10 mouse cellular contexts compared by ENCODE assay signal in genomic region chr1:153922571-153923021, GRCm38 (mm10). TPM values are rescaled to one million over a fixed set of nuclear protein-coding genes. Genes with fewer than 3 reads are reported as not detected.
A peak's percentile ranks its signal among the peaks of the same experiment; 100 is the strongest.
DNase-seq lines count a peak whose midpoint lies in the region; ATAC-seq lines count a peak whose summit lies in the region.
"Had no signal": no experiment of that assay in that cellular context is flagged by ENCODE, and none has a peak within 500 bp of the region (broad histone marks: within the 10 kb centered on the region; RNA-seq: fewer than 3 reads in every experiment).

No protein-coding gene starts in this region.

- no peak for ATAC-seq in erythroid progenitor cell, adult 5-6 weeks (replicated peaks; ENCODE audit: low FRiP score, poor library complexity, severe bottlenecking)
- ATAC-seq: intestine, embryonic 15.5 days had no signal

- intact Hi-C loops in heart, postnatal 10 days (cut with DNase I), result no loop called here
- intact Hi-C loops in left cerebral cortex, postnatal 14 days (cut with DNase I), result no loop called here
- intact Hi-C loops in left cerebral cortex, postnatal 25 days (cut with DNase I), result no loop called here

- peak; percentile 54 for DNase-seq in adipocyte (ENCODE audit: low spot score)
- DNase-seq in adrenal gland, postnatal 10 days, result peak; percentile 60
- DNase-seq in heart, adult 11 months, result peak; percentile 99
- DNase-seq in heart, postnatal 10 days, result peak; percentile 80 to 88
- DNase-seq in left cerebral cortex, postnatal 14 days (ENCODE audit: low spot score in 2 of 2), result no peak
- no peak for DNase-seq in left cerebral cortex, postnatal 25 days (ENCODE audit: low spot score in 2 of 2)
- DNase-seq: thymus, postnatal 14 days had no signal

RNA-seq across cellular contexts. Expression of gene Teddm2, which starts 22.6 kb away (rescaled TPM):
- under 1 TPM; 0.36 to 0.45 TPM for total RNA-seq in adrenal gland, postnatal 10 days (2021)
- under 1 TPM; 0.30 to 0.69 TPM for total RNA-seq in heart, postnatal 10 days (2021)
- total RNA-seq in left cerebral cortex, postnatal 14 days (2021), result 1 to 10 TPM; 3.3 to 3.4 TPM
- total RNA-seq in left cerebral cortex, postnatal 25 days (2021), result 1 to 10 TPM; 2.9 to 4.0 TPM
- 0.72 TPM in 1 of 2 replicates, not detected in the other for total RNA-seq in erythroid progenitor cell, adult 5-6 weeks (2015; ENCODE audit: low replicate concordance)
- 0.61 and 1.9 TPM in 2 replicates for total RNA-seq in erythroid progenitor cell, adult 5-6 weeks (2017; ENCODE audit: low replicate concordance)
- total RNA-seq: granulocyte monocyte progenitor cell, adult 5-6 weeks had no signal

RNA-seq across cellular contexts. Expression of gene Glul, which starts 22.9 kb away (rescaled TPM):
- total RNA-seq in adrenal gland, postnatal 10 days (2021), result 100 to 1,000 TPM; 423 to 903 TPM
- total RNA-seq in heart, postnatal 10 days (2021), result 100 to 1,000 TPM; 208 to 345 TPM
- 1,000 to 10,000 TPM; 1,316 to 1,477 TPM for total RNA-seq in left cerebral cortex, postnatal 14 days (2021)
- 1,000 to 10,000 TPM; 1,850 to 1,886 TPM for total RNA-seq in left cerebral cortex, postnatal 25 days (2021)
- total RNA-seq in erythroid progenitor cell, adult 5-6 weeks (2015; ENCODE audit: low replicate concordance), result 72.9 and 80.7 TPM in 2 replicates
- 123 and 127 TPM in 2 replicates for total RNA-seq in erythroid progenitor cell, adult 5-6 weeks (2017; ENCODE audit: low replicate concordance)

RNA-seq across cellular contexts. Expression of gene Teddm1a, which starts 31.1 kb away (rescaled TPM):
- not detected for total RNA-seq in adrenal gland, postnatal 10 days (2021)
- not detected for total RNA-seq in heart, postnatal 10 days (2021)
- total RNA-seq in left cerebral cortex, postnatal 14 days (2021), result not detected
- total RNA-seq in left cerebral cortex, postnatal 25 days (2021), result not detected
- not detected in 2 replicates for total RNA-seq in erythroid progenitor cell, adult 5-6 weeks (2015; ENCODE audit: low replicate concordance)
- total RNA-seq in erythroid progenitor cell, adult 5-6 weeks (2017; ENCODE audit: low replicate concordance), result not detected in 2 replicates
- total RNA-seq: granulocyte monocyte progenitor cell, adult 5-6 weeks had no signal

RNA-seq across cellular contexts. Expression of gene Teddm1b, which starts 48.5 kb away (rescaled TPM):
- total RNA-seq in adrenal gland, postnatal 10 days (2021), result not detected
- total RNA-seq in heart, postnatal 10 days (2021), result not detected
- total RNA-seq in left cerebral cortex, postnatal 14 days (2021), result not detected
- total RNA-seq in left cerebral cortex, postnatal 25 days (2021), result not detected
- not detected in 2 replicates for total RNA-seq in erythroid progenitor cell, adult 5-6 weeks (2015; ENCODE audit: low replicate concordance)
- 0.13 TPM in 1 of 2 replicates, not detected in the other for total RNA-seq in erythroid progenitor cell, adult 5-6 weeks (2017; ENCODE audit: low replicate concordance)
- total RNA-seq: granulocyte monocyte progenitor cell, adult 5-6 weeks had no signal

Comparison
In these comparisons a context has a peak if more than half of its experiments do, and no peak if none do; other contexts are left out.
1. DNase-seq: peak in adipocyte (single experiment), adrenal gland, postnatal 10 days (single experiment), heart, adult 11 months (single experiment) and heart, postnatal 10 days (2 of 2); none in left cerebral cortex, postnatal 14 days (0 of 2) and left cerebral cortex, postnatal 25 days (0 of 2).